Mouse (Mus musculus) left cerebral cortex, adult 18-20 months (tissue): ENCODE results near the gene Notch1. TPM values are rescaled to one million over a fixed set of nuclear protein-coding genes. Genes with fewer than 3 reads are reported as not detected.
A peak's percentile ranks its signal among the peaks of the same experiment; 100 is the strongest.

Source experiments
- DNase-seq, 2 experiments: peaks; one replicate each; pipeline ENCODE4 v3.0.0; 2021 to 2022; ENCODE audit warnings: low spot score in 2 of 2, mixed read lengths in 1 of 2
- total RNA-seq, 2 experiments: library from RNA; stranded (reverse); gene quantifications; 2 replicates each; pipeline ENCODE4 v1.2.3; 2021

The Notch1 gene
- total RNA-seq, 2 experiments from 2014 or later: 17.8 to 19.1 TPM

- no peak for DNase-seq
Measured at GRCm38 (mm10) chr2:26533249-26533648, 16.8 kb upstream of the Notch1 start.

- no peak for DNase-seq
Measured at GRCm38 (mm10) chr2:26531829-26532228, 15.4 kb upstream of the Notch1 start.

GRCm38 (mm10) chr2:26529881-26530280 is 13.4 kb upstream of the Notch1 start:
- no peak for DNase-seq

GRCm38 (mm10) chr2:26529221-26529805 is 12.8 kb upstream of the Notch1 start:
- no peak for DNase-seq

GRCm38 (mm10) chr2:26526443-26527257 is 10.2 kb upstream of the Notch1 start:
- DNase-seq: no peak

- DNase-seq: peak; percentile 52 to 65
Measured at GRCm38 (mm10) chr2:26525355-26526018, 9.0 kb upstream of the Notch1 start.

- DNase-seq: no peak
Measured at GRCm38 (mm10) chr2:26522327-26522726, 5.9 kb upstream of the Notch1 start.

GRCm38 (mm10) chr2:26519753-26520152 is 3.3 kb upstream of the Notch1 start:
- DNase-seq: no peak

GRCm38 (mm10) chr2:26516987-26517386 is 524 bp upstream of the Notch1 start:
- DNase-seq: no peak

- DNase-seq: no peak
Measured at GRCm38 (mm10) chr2:26515335-26515734, 1.1 kb downstream of the Notch1 start.

- DNase-seq: no peak
Measured at GRCm38 (mm10) chr2:26513105-26513745, 3.2 kb downstream of the Notch1 start.

GRCm38 (mm10) chr2:26508661-26509060 is 7.8 kb downstream of the Notch1 start:
- DNase-seq: no peak

- DNase-seq: no peak
Measured at GRCm38 (mm10) chr2:26507961-26508391, 8.5 kb downstream of the Notch1 start.

- DNase-seq: no peak
Measured at GRCm38 (mm10) chr2:26507481-26507886, 9.0 kb downstream of the Notch1 start.

- no peak for DNase-seq
Measured at GRCm38 (mm10) chr2:26506746-26507280, 9.7 kb downstream of the Notch1 start.

- no peak for DNase-seq
Measured at GRCm38 (mm10) chr2:26504772-26505480, 11.5 kb downstream of the Notch1 start.

- no peak for DNase-seq
Measured at GRCm38 (mm10) chr2:26503661-26504575, 12.5 kb downstream of the Notch1 start.

GRCm38 (mm10) chr2:26502863-26503631 is 13.4 kb downstream of the Notch1 start:
- DNase-seq: no peak
